Mouse (Mus musculus) cerebellum, adult 2 months (tissue): Measurements from ENCODE around the gene Polr1b. TPM values are rescaled to one million over a fixed set of nuclear protein-coding genes. Genes with fewer than 3 reads are reported as not detected.

Experiments used
- DNase-seq, 2 experiments: peaks; one replicate each; pipeline ENCODE4 v3.0.0; 2021
- H3K27ac ChIP-seq: fragments of 200-500 bp; 2 replicates; pipeline ENCODE4 v1.5.1; 2012; ENCODE audit warnings: low read length, control low read depth, inconsistent platforms; ENCODE audit not compliant: insufficient read depth
- H3K27me3 ChIP-seq: fragments of 200-500 bp; 2 replicates; pipeline ENCODE4 v1.6.1; 2012; ENCODE audit warnings: inconsistent platforms, mild to moderate bottlenecking, low read length, moderate library complexity; ENCODE audit not compliant: control insufficient read depth, insufficient read depth
- H3K4me1 ChIP-seq: fragments of 200-500 bp; 2 replicates; pipeline ENCODE4 v1.6.1; 2011; ENCODE audit warnings: low read length; ENCODE audit not compliant: control insufficient read depth, insufficient read depth
- H3K4me3 ChIP-seq: fragments of 200-500 bp; replicated peaks from 2 replicates; pipeline ENCODE3; 2011; ENCODE audit warnings: mild to moderate bottlenecking, low read depth, low read length, control low read depth; ENCODE audit not compliant: insufficient read depth
- CTCF ChIP-seq: fragments of 200-500 bp; IDR thresholded peaks from 2 replicates; pipeline ENCODE4 v1.5.1; 2011; ENCODE audit warnings: low read depth, mild to moderate bottlenecking, control low read depth, low read length, moderate library complexity, borderline replicate concordance; ENCODE audit not compliant: insufficient read depth
- POLR2A ChIP-seq: fragments of 200-500 bp; IDR thresholded peaks from 2 replicates; pipeline ENCODE4 v1.6.1; 2011; ENCODE audit warnings: low read length, control low read depth, borderline replicate concordance; ENCODE audit not compliant: insufficient read depth
- WGBS: fragments of 180-500 bp; shearing (Covaris S2); methylation state at CpG from one replicate; pipeline ENCODE4 v1.1.7; 2018; 5-methylcytosine and 5-hydroxymethylcytosine counted together
- polyA plus RNA-seq: library from polyadenylated mRNA; depleted of rRNA; stranded (reverse); fragments of >200 nt; gene quantifications from 2 replicates; pipeline ENCODE4 v1.2.3, GENCODE M21; 2012; rRNA removed

Polr1b gene
- 36.0 and 39.6 TPM in 2 replicates for polyA plus RNA-seq

DNA sequence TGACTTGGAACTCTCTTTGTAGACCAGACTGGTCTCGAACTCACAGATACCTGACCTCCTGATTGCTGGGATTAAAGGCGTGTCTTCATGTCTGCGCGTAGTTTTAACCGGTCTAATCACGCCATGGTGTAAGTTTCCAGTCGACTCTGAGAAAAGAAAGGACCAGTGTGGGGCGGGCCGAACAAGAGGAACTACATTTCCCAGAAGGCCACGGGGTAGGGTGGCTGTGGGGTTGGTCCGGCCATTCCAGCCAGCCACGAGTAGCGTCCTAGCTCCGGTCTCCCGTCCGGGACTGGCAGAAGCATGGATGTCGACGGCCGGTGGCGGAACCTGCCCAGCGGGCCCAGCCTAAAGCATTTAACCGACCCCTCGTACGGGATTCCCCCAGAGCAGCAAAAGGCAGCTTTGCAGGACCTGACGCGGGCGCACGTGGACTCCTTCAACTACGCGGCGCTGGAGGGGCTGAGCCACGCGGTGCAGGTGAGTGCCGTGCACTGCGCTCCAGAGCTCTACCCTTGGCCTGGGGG, at the start of gene Polr1b:
Gene Polr1b, plus strand, starts transcription at position 212 of the 527 bp plus-strand sequence.
- DNase-seq = peak; percentile 93 to 94
- Histone ChIP-seq H3K27me3 (no peaks in the 10 kb centered on the region), H3K4me3 (peak within 1 kb of the TSS; percentile 88), H3K4me1 (peaks cover 3% of the 10 kb centered on the region), H3K27ac (no peak within 1 kb of the TSS)
- TF ChIP-seq CTCF = no peak
- TF ChIP-seq POLR2A = peak; percentile 79; the same call in 1 of the 2 replicates
- WGBS = under 1% methylated on average over 35 of the region's 35 CpGs

DNA sequence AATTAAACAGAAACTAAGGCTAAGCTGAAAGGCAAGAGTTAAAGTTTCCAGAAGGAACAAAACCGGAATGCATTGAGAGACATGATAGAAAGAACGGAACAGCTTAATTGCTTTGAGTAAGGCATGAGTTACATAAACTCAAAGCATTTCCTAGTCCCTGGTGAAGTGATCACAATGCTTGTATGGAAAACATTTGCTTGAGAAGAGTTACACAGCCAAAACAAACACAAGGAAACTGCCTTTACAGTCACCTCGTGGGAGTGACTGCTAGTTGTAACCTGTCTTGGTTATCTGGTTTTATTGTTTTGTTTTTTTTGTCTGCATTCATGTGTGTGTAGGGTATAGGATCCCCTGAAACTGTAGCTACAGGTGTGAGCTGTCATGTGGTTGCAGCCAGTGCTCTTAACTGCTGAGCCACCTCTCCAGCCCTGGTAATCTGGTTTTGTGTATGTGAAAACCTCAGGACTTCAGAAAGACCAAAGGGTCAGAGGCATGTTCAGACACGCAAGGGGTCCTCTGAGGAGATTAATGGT, 48.3 kb upstream of the Polr1b start:
- Histone ChIP-seq H3K4me1 (peaks cover 5% of the 10 kb centered on the region; the same call in 1 of the 2 replicates), H3K4me3 (no peak overlapping the region), H3K27ac (no peak overlapping the region), H3K27me3 (no peaks in the 10 kb centered on the region)
- no peak for DNase-seq
- TF ChIP-seq POLR2A = no peak
- no peak for TF ChIP-seq CTCF
- WGBS = 79% methylated on average over 4 of the region's 4 CpGs

DNA sequence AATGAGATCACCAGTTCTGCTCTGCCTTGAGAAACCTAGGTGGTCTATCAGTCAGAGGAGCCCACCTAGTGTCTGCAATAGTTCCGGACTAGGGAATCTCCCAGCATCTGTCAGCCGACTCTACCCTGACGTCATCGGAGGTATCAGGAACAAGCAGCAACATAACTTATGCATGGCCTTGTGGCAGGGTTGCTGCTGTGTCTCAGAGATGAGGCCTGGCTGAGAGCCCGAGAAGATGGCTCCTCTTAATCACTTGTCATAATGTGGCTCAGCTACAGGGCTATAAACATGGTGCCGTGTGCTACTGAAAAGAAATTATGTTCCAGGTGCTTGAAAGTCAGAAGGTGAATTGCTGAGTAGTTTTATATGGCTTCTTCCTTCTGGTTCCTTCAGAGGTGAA, 45.1 kb upstream of the Polr1b start:
- WGBS = 84% methylated on average over 6 of the region's 6 CpGs
- Histone ChIP-seq H3K27me3 (no peaks in the 10 kb centered on the region), H3K27ac (no peak overlapping the region), H3K4me1 (no peaks in the 10 kb centered on the region), H3K4me3 (no peak overlapping the region)
- TF ChIP-seq POLR2A (no peak), CTCF (no peak)
- DNase-seq = no peak

DNA sequence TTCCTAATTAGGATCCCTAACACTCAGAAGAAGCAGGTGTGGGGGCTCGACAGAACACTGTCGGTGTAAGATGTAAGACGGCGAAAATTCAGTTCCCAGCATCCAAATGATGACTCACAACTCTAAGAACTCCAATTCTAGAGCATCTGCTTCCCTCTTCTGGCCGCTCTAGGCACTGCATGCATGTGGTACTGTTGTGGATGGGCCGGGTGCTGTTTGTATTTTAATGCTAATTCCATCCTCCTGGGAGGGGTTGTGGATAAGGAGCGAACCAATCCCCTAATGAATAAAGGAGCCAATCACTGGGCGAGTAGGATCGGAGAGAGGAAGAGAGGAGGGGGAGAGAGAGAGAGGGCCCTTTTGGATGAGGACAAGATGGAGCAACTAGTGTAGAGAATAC, 44.2 kb upstream of the Polr1b start:
- Histone ChIP-seq H3K4me1 (no peaks in the 10 kb centered on the region), H3K27me3 (no peaks in the 10 kb centered on the region), H3K4me3 (no peak overlapping the region), H3K27ac (no peak overlapping the region)
- no peak for TF ChIP-seq POLR2A
- TF ChIP-seq CTCF = peak; percentile 38; the same call in 1 of the 2 replicates
- no peak for DNase-seq
- WGBS = 43% methylated on average over 9 of the region's 9 CpGs

DNA sequence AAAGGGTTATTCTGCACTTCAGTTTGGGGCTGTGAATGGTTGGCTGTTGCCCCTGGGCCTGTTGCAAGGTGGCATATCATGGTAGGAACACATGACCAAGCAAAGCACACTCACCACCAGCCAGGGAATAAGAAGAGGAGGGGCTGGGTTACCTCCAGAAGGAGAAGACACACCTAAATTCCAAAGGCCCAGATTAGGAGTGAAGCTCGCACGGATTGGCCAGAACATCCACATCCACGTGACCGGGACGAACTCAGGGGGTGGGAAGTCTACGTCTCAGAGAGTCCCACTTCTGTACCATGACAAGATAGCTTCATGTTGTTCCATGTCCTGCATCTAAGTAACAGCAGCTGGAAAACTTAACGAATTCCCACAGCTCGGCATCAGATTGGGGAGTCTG, 43.5 kb upstream of the Polr1b start:
- 95% methylated on average over 8 of the region's 8 CpGs for WGBS
- no peak overlapping the region for H3K4me3 ChIP-seq
- no peaks in the 10 kb centered on the region for H3K27me3 ChIP-seq
- H3K27ac ChIP-seq = no peak overlapping the region
- DNase-seq = no peak
- H3K4me1 ChIP-seq = no peaks in the 10 kb centered on the region
- TF ChIP-seq CTCF (no peak), POLR2A (no peak)

DNA sequence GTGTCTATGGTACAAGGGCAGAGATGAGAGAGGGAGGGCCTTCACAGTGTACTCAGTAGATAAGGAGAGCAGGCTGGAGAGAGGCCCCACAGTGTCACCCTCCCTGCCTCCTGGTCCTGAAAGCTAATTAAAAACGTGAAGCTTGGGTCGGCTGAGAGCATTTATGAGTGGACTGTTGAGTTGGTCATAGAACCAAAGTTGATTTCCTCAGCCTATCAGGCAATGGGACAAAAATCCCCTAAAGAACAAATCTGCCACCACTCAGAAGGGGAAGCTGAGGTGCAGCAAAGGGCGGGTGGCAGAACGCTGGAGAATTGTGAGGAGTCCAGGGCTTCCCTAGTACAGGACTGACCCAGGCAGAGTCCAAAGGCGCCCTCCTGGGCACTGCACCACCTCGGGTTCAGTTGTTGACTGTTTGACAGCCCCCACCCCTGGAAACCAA, 42.9 kb upstream of the Polr1b start:
- DNase-seq = no peak
- Histone ChIP-seq H3K4me3 (no peak overlapping the region), H3K27me3 (no peaks in the 10 kb centered on the region), H3K4me1 (no peaks in the 10 kb centered on the region), H3K27ac (no peak overlapping the region)
- 91% methylated on average over 6 of the region's 6 CpGs for WGBS
- TF ChIP-seq CTCF (no peak), POLR2A (no peak)

DNA sequence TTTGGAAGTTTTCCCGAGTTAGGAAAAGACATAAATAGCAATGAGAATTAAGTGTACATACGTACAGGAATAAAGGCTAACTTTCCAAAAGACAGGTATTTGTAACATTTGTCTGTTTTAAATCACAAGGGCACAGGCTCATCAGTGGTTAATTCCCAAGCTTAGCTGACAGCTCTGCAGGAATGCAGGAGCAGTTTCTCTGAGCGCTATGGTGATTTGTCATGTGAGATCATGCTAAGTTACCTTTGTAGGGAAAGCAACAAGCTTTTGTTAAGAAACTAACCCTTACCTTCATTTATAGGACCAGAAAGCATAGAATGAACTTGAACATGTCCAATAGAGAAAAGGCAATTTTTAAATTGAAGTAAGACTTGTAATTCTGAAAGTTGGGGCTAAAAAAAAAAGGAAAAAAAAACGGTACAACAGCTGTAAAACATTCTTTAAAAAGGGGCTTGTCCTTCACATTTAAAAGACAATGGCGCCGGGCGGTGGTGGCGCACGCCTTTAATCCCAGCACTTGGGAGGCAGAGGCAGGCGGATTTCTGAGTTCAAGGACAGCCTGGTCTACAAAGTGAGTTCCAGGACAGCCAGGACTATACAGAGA, 39.2 kb upstream of the Polr1b start:
- DNase-seq = no peak
- Histone ChIP-seq H3K4me3 (no peak overlapping the region), H3K4me1 (no peaks in the 10 kb centered on the region; the same call in 1 of the 2 replicates), H3K27ac (no peak overlapping the region), H3K27me3 (no peaks in the 10 kb centered on the region)
- no peak for TF ChIP-seq POLR2A
- no peak for TF ChIP-seq CTCF
- 82% methylated on average over 10 of the region's 10 CpGs for WGBS
